ENCODE assay signal across 10 mouse cellular contexts in genomic region chr7:38224577-38225369, GRCm38 (mm10). TPM values are rescaled to one million over a fixed set of nuclear protein-coding genes. Genes with fewer than 3 reads are reported as not detected.
A peak's percentile ranks its signal among the peaks of the same experiment; 100 is the strongest.
DNase-seq lines count a peak whose midpoint lies in the region; ATAC-seq and TF ChIP-seq lines count a peak whose summit lies in the region.
"Had no signal": no experiment of that assay in that cellular context is flagged by ENCODE, and none has a peak within 500 bp of the region (broad histone marks: within the 10 kb centered on the region; RNA-seq: fewer than 3 reads in every experiment).

No protein-coding gene starts in this region.

- no peak for ATAC-seq in kidney, embryonic 14.5 days (ENCODE audit: low FRiP score, low TSS enrichment)
- no peak for ATAC-seq in hindbrain, embryonic 14.5 days (ENCODE audit: low FRiP score)

- intact Hi-C loops in heart, adult 2 months (cut with DNase I): no loop called here

- 46% methylated on average over 13 of the region's 13 CpGs for WGBS in kidney, adult 2 months
- WGBS in kidney, embryonic 14.5 days: 81% methylated on average over 13 of the region's 13 CpGs
- 64% methylated on average over 13 of the region's 13 CpGs for WGBS in heart, adult 2 months
- 91% methylated on average over 13 of the region's 13 CpGs for WGBS in hindbrain, embryonic 14.5 days

- H3K9me3 ChIP-seq in kidney, embryonic 14.5 days (ENCODE audit: control insufficient read depth, low read length): no peaks in the 10 kb centered on the region
- no peaks in the 10 kb centered on the region for H3K9me3 ChIP-seq in hindbrain, embryonic 14.5 days (ENCODE audit: control insufficient read depth, low read length)
- H3K9me3 ChIP-seq: hindbrain, embryonic 10.5 days; liver, embryonic 13.5 days had no signal

- peak overlapping the region; percentile 13 for H3K27ac ChIP-seq in kidney, adult 2 months (ENCODE audit: insufficient read depth, low read depth, low read length)
- H3K27ac ChIP-seq in kidney, embryonic 14.5 days (ENCODE audit: low read depth, low read length): no peak overlapping the region
- peak overlapping the region; percentile 87 for H3K27ac ChIP-seq in heart, adult 2 months
- no peak overlapping the region for H3K27ac ChIP-seq in hindbrain, embryonic 14.5 days
- H3K27ac ChIP-seq: hindbrain, embryonic 10.5 days; liver, embryonic 13.5 days had no signal

- TF ChIP-seq CTCF in kidney, adult 2 months (conservative IDR thresholded peaks at IDR 0.05; ENCODE audit: insufficient read depth, insufficient read length, low read depth, low read length): no peak
- TF ChIP-seq CTCF in heart, adult 2 months (IDR thresholded peaks at IDR 0.05): no peak

- no peak overlapping the region for H3K9ac ChIP-seq in kidney, embryonic 14.5 days (ENCODE audit: low read depth, low read length)
- 0 out of 2 replicates have a peak overlapping the region, but pooled peaks have one; percentile 23 for H3K9ac ChIP-seq in heart, adult 2 months (ENCODE audit: low read depth, low read length)
- no peak overlapping the region for H3K9ac ChIP-seq in hindbrain, embryonic 14.5 days
- H3K9ac ChIP-seq: liver, embryonic 13.5 days had no signal

- H3K4me3 ChIP-seq in kidney, adult 2 months (ENCODE audit: insufficient read depth, low read depth, low read length): no peak overlapping the region
- no peak overlapping the region for H3K4me3 ChIP-seq in kidney, embryonic 14.5 days (ENCODE audit: low read length)
- no peak overlapping the region for H3K4me3 ChIP-seq in heart, adult 2 months
- H3K4me3 ChIP-seq in hindbrain, embryonic 14.5 days (replicated peaks; ENCODE audit: low read length): no peak overlapping the region
- H3K4me3 ChIP-seq: hindbrain, embryonic 10.5 days; liver, embryonic 13.5 days had no signal

- no peaks in the 10 kb centered on the region for H3K27me3 ChIP-seq in kidney, adult 2 months (replicated peaks; ENCODE audit: control insufficient read depth, insufficient read depth, low read length)
- no peaks in the 10 kb centered on the region for H3K27me3 ChIP-seq in kidney, embryonic 14.5 days (ENCODE audit: control insufficient read depth, insufficient read depth, low read length)
- no peaks in the 10 kb centered on the region for H3K27me3 ChIP-seq in heart, adult 2 months (ENCODE audit: control insufficient read depth, insufficient read depth, low read length)
- peaks cover 2% of the 10 kb centered on the region; the same call in 1 of the 2 replicates for H3K27me3 ChIP-seq in hindbrain, embryonic 14.5 days (ENCODE audit: control insufficient read depth, insufficient read depth, low read length)

- H3K4me1 ChIP-seq in kidney, adult 2 months (ENCODE audit: control insufficient read depth, insufficient read depth, low read length): peaks cover 13% of the 10 kb centered on the region
- peaks cover 15% of the 10 kb centered on the region for H3K4me1 ChIP-seq in kidney, embryonic 14.5 days (ENCODE audit: control insufficient read depth, insufficient read depth, low read length)
- peaks cover 4% of the 10 kb centered on the region for H3K4me1 ChIP-seq in heart, adult 2 months (ENCODE audit: control insufficient read depth, insufficient read depth, low read length)
- peaks cover 10% of the 10 kb centered on the region; the same call in 1 of the 2 replicates for H3K4me1 ChIP-seq in hindbrain, embryonic 14.5 days (replicated peaks; ENCODE audit: control insufficient read depth, insufficient read depth, low read length)

- peak; percentile 82 for DNase-seq in kidney, adult 2 months
- DNase-seq in adrenal gland, postnatal 25 days: peak; percentile 36
- DNase-seq in heart, adult 2 months: peak; percentile 53 to 78
- peak; percentile 64 for DNase-seq in testis, postnatal 14 days (ENCODE audit: low spot score)
- DNase-seq in hindbrain, embryonic 14.5 days (ENCODE audit: low spot score): no peak
- DNase-seq in layer of hippocampus, postnatal 14 days (ENCODE audit: low spot score in 2 of 2): no peak
- no peak for DNase-seq in layer of hippocampus, postnatal 25 days (ENCODE audit: extremely low spot score in 1 of 2, low spot score in 1 of 2)
- DNase-seq: liver, embryonic 13.5 days had no signal

- no peak for TF ChIP-seq POLR2A in kidney, adult 2 months (IDR thresholded peaks at IDR 0.05; ENCODE audit: low read depth, low read length)
- TF ChIP-seq POLR2A in heart, adult 2 months (IDR thresholded peaks at IDR 0.05; ENCODE audit: insufficient read depth, low read depth, low read length): peak; percentile 43; the same call in 1 of the 2 replicates

- TF ChIP-seq EP300 in heart, adult 2 months (IDR thresholded peaks at IDR 0.05; ENCODE audit: insufficient read depth, low read depth, low read length): peak; percentile 89

- no peaks in the 10 kb centered on the region; the same call in 1 of the 2 replicates for H3K36me3 ChIP-seq in kidney, adult 2 months (ENCODE audit: control insufficient read depth, insufficient read depth, low read length)
- H3K36me3 ChIP-seq in kidney, embryonic 14.5 days (ENCODE audit: control insufficient read depth, insufficient read depth, low read length): peaks cover 10% of the 10 kb centered on the region; the same call in 1 of the 2 replicates
- H3K36me3 ChIP-seq in heart, adult 2 months (ENCODE audit: control insufficient read depth, insufficient read depth, low read length): peaks cover 4% of the 10 kb centered on the region; the same call in 1 of the 2 replicates
- H3K36me3 ChIP-seq in hindbrain, embryonic 14.5 days (replicated peaks; ENCODE audit: control insufficient read depth, insufficient read depth): no peaks in the 10 kb centered on the region
- H3K36me3 ChIP-seq: liver, embryonic 13.5 days had no signal

- H3K4me2 ChIP-seq in kidney, embryonic 14.5 days (replicated peaks; ENCODE audit: low read depth, low read length): no peak overlapping the region
- no peak overlapping the region for H3K4me2 ChIP-seq in hindbrain, embryonic 14.5 days (replicated peaks)
- H3K4me2 ChIP-seq: liver, embryonic 13.5 days had no signal

- no peaks in the 10 kb centered on the region for H3K79me2 ChIP-seq in heart, adult 2 months (replicated peaks; ENCODE audit: control insufficient read depth, insufficient read depth, low read length)

RNA-seq across cellular contexts. Expression of gene Plekhf1, which starts 3.0 kb away (rescaled TPM):
- 6.3 and 6.4 TPM in 2 replicates for polyA plus RNA-seq in kidney, adult 2 months (2012; rRNA removed)
- polyA plus RNA-seq in kidney, embryonic 14.5 days (2014; fragmentation: Nextera tagmentation; extraction: Ambion mirVana): 3.8 and 4.9 TPM in 2 replicates
- total RNA-seq in adrenal gland, postnatal 25 days (2021): 1.9 and 2.2 TPM in 2 replicates
- 10 to 100 TPM in 1 of 2 experiments, 1 to 10 TPM in 1; 9.3 to 14.6 TPM for total RNA-seq in heart, adult 2 months (2021)
- polyA plus RNA-seq in heart, adult 2 months (2012; rRNA removed): 8.6 and 8.9 TPM in 2 replicates
- polyA plus RNA-seq in hindbrain, embryonic 14.5 days (2014; fragmentation: Nextera tagmentation; extraction: Ambion mirVana): 0.66 and 0.90 TPM in 2 replicates
- total RNA-seq in layer of hippocampus, postnatal 14 days (2021): 1 to 10 TPM; 2.8 to 3.1 TPM
- total RNA-seq in layer of hippocampus, postnatal 25 days (2021): 1 to 10 TPM; 1.5 to 3.1 TPM

RNA-seq across cellular contexts. Expression of gene 1600014C10Rik, which starts 41.8 kb away (rescaled TPM):
- polyA plus RNA-seq in kidney, adult 2 months (2012; rRNA removed): 31.0 and 39.7 TPM in 2 replicates
- 12.0 and 16.6 TPM in 2 replicates for polyA plus RNA-seq in kidney, embryonic 14.5 days (2014; fragmentation: Nextera tagmentation; extraction: Ambion mirVana)
- total RNA-seq in adrenal gland, postnatal 25 days (2021): 31.1 and 39.9 TPM in 2 replicates
- 10 to 100 TPM; 31.6 to 32.0 TPM for total RNA-seq in heart, adult 2 months (2021)
- polyA plus RNA-seq in heart, adult 2 months (2012; rRNA removed): 29.3 and 50.6 TPM in 2 replicates
- 29.2 and 33.9 TPM in 2 replicates for polyA plus RNA-seq in hindbrain, embryonic 14.5 days (2014; fragmentation: Nextera tagmentation; extraction: Ambion mirVana)
- 10 to 100 TPM; 17.4 to 20.6 TPM for total RNA-seq in layer of hippocampus, postnatal 14 days (2021)
- 10 to 100 TPM; 22.8 to 28.3 TPM for total RNA-seq in layer of hippocampus, postnatal 25 days (2021)

RNA-seq across cellular contexts. Expression of gene Pop4, which starts 46.5 kb away (rescaled TPM):
- 10.6 and 11.0 TPM in 2 replicates for polyA plus RNA-seq in kidney, adult 2 months (2012; rRNA removed)
- 71.1 and 73.7 TPM in 2 replicates for polyA plus RNA-seq in kidney, embryonic 14.5 days (2014; fragmentation: Nextera tagmentation; extraction: Ambion mirVana)
- 45.8 and 60.1 TPM in 2 replicates for total RNA-seq in adrenal gland, postnatal 25 days (2021)
- 10 to 100 TPM in 1 of 2 experiments, 1 to 10 TPM in 1; 9.2 to 10.8 TPM for total RNA-seq in heart, adult 2 months (2021)
- 6.8 and 10.0 TPM in 2 replicates for polyA plus RNA-seq in heart, adult 2 months (2012; rRNA removed)
- polyA plus RNA-seq in hindbrain, embryonic 14.5 days (2014; fragmentation: Nextera tagmentation; extraction: Ambion mirVana): 77.8 and 81.9 TPM in 2 replicates
- 10 to 100 TPM; 28.8 to 31.2 TPM for total RNA-seq in layer of hippocampus, postnatal 14 days (2021)
- 10 to 100 TPM; 23.4 to 23.8 TPM for total RNA-seq in layer of hippocampus, postnatal 25 days (2021)

Comparison
In these comparisons a context has a peak if more than half of its experiments do, and no peak if none do; other contexts are left out.
1. H3K27ac ChIP-seq: peak in kidney, adult 2 months (single experiment) and heart, adult 2 months (single experiment); none in kidney, embryonic 14.5 days (single experiment) and hindbrain, embryonic 14.5 days (single experiment).
2. DNase-seq: peak in kidney, adult 2 months (single experiment), adrenal gland, postnatal 25 days (single experiment), heart, adult 2 months (2 of 2) and testis, postnatal 14 days (single experiment); none in hindbrain, embryonic 14.5 days (single experiment), layer of hippocampus, postnatal 14 days (0 of 2) and layer of hippocampus, postnatal 25 days (0 of 2).